Comparison of ENCODE assay signal across 8 mouse cellular contexts in the genomic region with DNA sequence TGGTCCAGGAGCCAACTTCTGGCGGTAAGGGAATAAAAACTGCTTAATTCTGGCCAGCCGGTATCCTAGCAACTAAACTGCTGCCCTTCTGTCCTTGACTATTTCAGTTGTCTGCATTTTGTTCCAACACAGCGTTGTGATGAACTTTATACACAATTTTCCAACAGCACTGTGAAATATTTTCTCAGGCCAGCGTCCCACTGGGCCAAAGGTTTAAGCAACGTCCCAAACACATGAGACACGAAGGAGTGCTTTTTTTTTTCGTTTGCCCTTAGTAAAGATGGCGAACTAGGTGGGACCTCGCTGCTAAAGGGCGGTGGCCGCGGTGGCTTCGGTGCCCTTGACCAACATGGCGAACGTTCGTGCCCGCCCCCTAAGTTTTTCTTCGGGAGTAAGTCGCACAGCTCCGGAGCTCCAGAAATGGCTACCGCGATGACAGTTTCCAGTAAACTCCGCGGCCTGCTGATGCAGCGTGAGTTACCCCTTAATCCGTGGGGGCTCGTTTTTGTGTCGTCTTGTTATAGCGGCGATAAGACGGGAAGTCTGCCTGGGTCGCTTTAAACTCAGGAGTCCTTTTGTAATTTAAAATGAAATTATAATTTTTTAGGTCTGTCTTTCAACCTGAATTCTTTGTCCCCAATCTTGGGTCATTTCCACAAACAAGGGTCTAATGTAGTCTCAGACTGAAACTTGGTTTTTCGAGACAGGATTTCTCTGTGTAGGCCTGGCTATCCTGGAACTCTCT. TPM values are rescaled to one million over a fixed set of nuclear protein-coding genes. Genes with fewer than 3 reads are reported as not detected.
A peak's percentile ranks its signal among the peaks of the same experiment; 100 is the strongest.
DNase-seq lines count a peak whose midpoint lies in the region; ATAC-seq and TF ChIP-seq lines count a peak whose summit lies in the region.

A gene (plus strand): TSS at position 277 of the 745 bp plus-strand sequence.

- H3K36me3 ChIP-seq in ES-E14 (ENCODE audit: control insufficient read depth, insufficient read depth, low read length, poor library complexity, severe bottlenecking): peaks cover 32% of the 10 kb centered on the region
- H3K36me3 ChIP-seq in forebrain, embryonic 15.5 days: peaks cover 33% of the 10 kb centered on the region

- WGBS in forebrain, embryonic 15.5 days: 3% methylated on average over 33 of the region's 33 CpGs
- WGBS in lung, adult 2 months: under 1% methylated on average over 33 of the region's 33 CpGs

- H3K9me3 ChIP-seq in ES-E14 (ENCODE audit: control insufficient read depth, insufficient read depth, low read depth, low read length): no peaks in the 10 kb centered on the region
- H3K9me3 ChIP-seq in forebrain, embryonic 15.5 days: no peaks in the 10 kb centered on the region

- TF ChIP-seq POLR2A in lung, adult 2 months (IDR thresholded peaks at IDR 0.05; ENCODE audit: borderline replicate concordance, extremely low read depth, low read depth, low read length): peak; percentile 82; the same call in 1 of the 2 replicates

- ATAC-seq in forebrain, embryonic 15.5 days (replicated peaks): peak; percentile 82
- ATAC-seq in neutrophil, adult 5-6 weeks (ENCODE audit: extremely low read depth, insufficient number of reproducible peaks, low FRiP score, poor library complexity, severe bottlenecking): peak; percentile 98

- H3K4me1 ChIP-seq in ES-E14 (ENCODE audit: control insufficient read depth in 2 of 2, insufficient read depth in 2 of 2, low read length in 2 of 2, poor library complexity in 1 of 2): peaks cover 0 to 21% of the 10 kb centered on the region in 2 experiments; a peak in 2 of 4 replicates
- peaks cover 12% of the 10 kb centered on the region for H3K4me1 ChIP-seq in forebrain, embryonic 15.5 days
- peaks cover 8% of the 10 kb centered on the region for H3K4me1 ChIP-seq in lung, adult 2 months (ENCODE audit: control insufficient read depth, insufficient read depth, low read length)

- peak within 1 kb of the TSS; percentile 63 for H3K4me3 ChIP-seq in ES-E14 (ENCODE audit: insufficient read depth in 1 of 2, low read depth in 1 of 2, low read length in 2 of 2, poor library complexity in 1 of 2, severe bottlenecking in 1 of 2)
- H3K4me3 ChIP-seq in forebrain, embryonic 15.5 days: peak within 1 kb of the TSS; percentile 52
- peak within 1 kb of the TSS; percentile 99 for H3K4me3 ChIP-seq in lung, adult 2 months (replicated peaks; ENCODE audit: extremely low read depth, low read depth, low read length)

- no peak for TF ChIP-seq CTCF in lung, adult 2 months (IDR thresholded peaks at IDR 0.05; ENCODE audit: insufficient read depth, low read length)

- DNase-seq in ES-E14 (ENCODE audit: low read depth, low spot score): peak; percentile 90
- DNase-seq in cerebellum, adult 11-12 months: peak; percentile 86
- DNase-seq in heart, postnatal 25 days (ENCODE audit: low spot score): peak; percentile 89
- peak; percentile 85 to 92 for DNase-seq in layer of hippocampus, adult 18-20 months (ENCODE audit: low spot score in 2 of 2)
- peak; percentile 88 for DNase-seq in lung, adult 2 months
- DNase-seq in thymus, adult 18-20 months: peak; percentile 82 to 86

- peak within 1 kb of the TSS; percentile 78 for H3K9ac ChIP-seq in ES-E14 (ENCODE audit: insufficient read depth, low read depth, low read length, poor library complexity, severe bottlenecking)
- H3K9ac ChIP-seq in forebrain, embryonic 15.5 days (replicated peaks): peak within 1 kb of the TSS; percentile 57

- intact Hi-C loops in heart, postnatal 25 days (cut with DNase I): loop anchor here (2.0 kb wide), 1 partner anchor 14 kb away; no protein-coding TSS in a partner anchor

- H3K27me3 ChIP-seq in forebrain, embryonic 15.5 days: no peaks in the 10 kb centered on the region

- peak within 1 kb of the TSS; percentile 42; the same call in 1 of the 2 replicates for H3K27ac ChIP-seq in ES-E14 (ENCODE audit: insufficient read depth, low read depth, low read length, poor library complexity, severe bottlenecking)
- peak within 1 kb of the TSS; percentile 67 for H3K27ac ChIP-seq in forebrain, embryonic 15.5 days (replicated peaks)

- in situ Hi-C loops in ES-E14 (cut with MboI; ENCODE audit: low sequenced_read_pairs in 2 of 2, unreplicated experiment in 2 of 2): no loop called here

- H3K4me2 ChIP-seq in forebrain, embryonic 15.5 days (replicated peaks): peak within 1 kb of the TSS; percentile 47

TF ChIP-seq in ES-E14, 5 proteins besides CTCF, POLR2A, EP300 and RAD21:
- no peak for TF ChIP-seq MAFK (IDR thresholded peaks at IDR 0.05; ENCODE audit: insufficient read depth, low read depth, low read length)
- peak; percentile 89 for TF ChIP-seq HCFC1 (IDR thresholded peaks at IDR 0.05; ENCODE audit: borderline replicate concordance, insufficient read depth, low read length)
- TF ChIP-seq ZNF384 (IDR thresholded peaks at IDR 0.05; ENCODE audit: low read depth, low read length): peak; percentile 98

RNA-seq across cellular contexts. Expression of the gene that starts here (rescaled TPM):
- 64.1 and 75.6 TPM in 2 replicates for total RNA-seq in ES-E14 (2012; rRNA removed)
- polyA plus RNA-seq in forebrain, embryonic 15.5 days (2015; fragmentation: Nextera tagmentation; extraction: Ambion mirVana): 85.2 and 86.5 TPM in 2 replicates
- total RNA-seq in heart, postnatal 25 days (2021): 1,000 to 10,000 TPM; 1,337 to 1,520 TPM
- 10 to 100 TPM; 63.1 to 71.0 TPM for total RNA-seq in layer of hippocampus, adult 18-20 months (2021)
- 201 and 250 TPM in 2 replicates for polyA plus RNA-seq in lung, adult 2 months (2012; rRNA removed)
- total RNA-seq in neutrophil, adult 5-6 weeks (2017): 43.8 and 45.0 TPM in 2 replicates

Comparison
In these comparisons a context has a peak if more than half of its experiments do, and no peak if none do; other contexts are left out.
1. Peak in every context shown above with its lines: DNase-seq, ATAC-seq, H3K4me3 ChIP-seq and H3K27ac ChIP-seq.
2. RNA of the gene that starts here (total RNA-seq): 1,337 to 1,520 TPM in heart, postnatal 25 days; 63.1 to 71.0 TPM in layer of hippocampus, adult 18-20 months, 64.1 to 75.6 TPM in ES-E14 and 43.8 to 45.0 TPM in neutrophil, adult 5-6 weeks; every median in the first group is over 10 times any median in the second.